Mouse (Mus musculus): ENCODE data around the gene Clhc1. TPM values are rescaled to one million over a fixed set of nuclear protein-coding genes. Genes with fewer than 3 reads are reported as not detected.
"Not testable (repeated sequence)": the region's sequence is repeated elsewhere in the genome, so short reads cannot be mapped to it uniquely, and the experiment has no call there.

The Clhc1 gene
- under 1 TPM in 1 of 2 experiments, not detected in 1; 0.19 TPM for total RNA-seq (2021)

DNA sequence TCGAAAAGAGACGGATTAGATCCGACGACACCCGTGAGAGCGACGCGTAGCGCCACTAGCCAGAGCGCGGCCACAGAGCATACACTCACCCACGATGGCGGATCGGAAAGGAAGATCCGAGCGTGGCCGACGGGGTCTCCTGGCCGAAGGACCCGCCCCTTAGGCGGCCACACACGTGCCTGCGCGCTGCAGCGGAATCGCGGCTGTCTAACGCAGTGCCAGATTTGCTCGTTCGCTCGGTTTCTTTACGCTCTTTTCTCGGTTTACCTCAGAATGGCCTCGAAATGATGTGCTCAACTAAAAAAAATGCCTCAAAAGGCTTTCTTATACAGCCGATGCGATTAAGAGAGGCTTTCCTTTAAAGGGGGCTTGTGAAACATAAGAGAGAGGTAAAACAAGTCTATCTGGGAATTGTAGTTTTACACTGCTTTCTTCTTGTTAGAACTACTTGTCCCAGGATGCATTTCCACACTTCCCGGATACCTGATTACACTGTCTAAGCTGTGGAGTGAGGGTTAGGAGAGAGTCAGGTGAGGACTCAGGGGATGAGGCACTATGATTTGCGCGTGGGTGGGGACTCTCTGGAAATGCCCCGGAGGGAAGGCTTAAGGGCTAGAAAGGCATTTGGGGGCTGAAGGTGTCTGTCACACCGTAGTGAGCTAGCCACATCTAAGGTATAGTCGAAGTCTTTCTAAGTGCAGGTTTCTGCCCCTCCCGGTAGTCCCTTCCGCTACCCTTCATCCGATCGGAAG, at the start of gene Clhc1, which contains the start of gene Rps27a:
Gene Clhc1 (plus strand): TSS at position 199 of the 752 bp plus-strand sequence.
Gene Rps27a (minus strand): TSS at position 358 of the 752 bp plus-strand sequence.
- peak; percentile 95 to 98 for DNase-seq (ENCODE audit: extremely low spot score in 1 of 2, low spot score in 1 of 2)

DNA sequence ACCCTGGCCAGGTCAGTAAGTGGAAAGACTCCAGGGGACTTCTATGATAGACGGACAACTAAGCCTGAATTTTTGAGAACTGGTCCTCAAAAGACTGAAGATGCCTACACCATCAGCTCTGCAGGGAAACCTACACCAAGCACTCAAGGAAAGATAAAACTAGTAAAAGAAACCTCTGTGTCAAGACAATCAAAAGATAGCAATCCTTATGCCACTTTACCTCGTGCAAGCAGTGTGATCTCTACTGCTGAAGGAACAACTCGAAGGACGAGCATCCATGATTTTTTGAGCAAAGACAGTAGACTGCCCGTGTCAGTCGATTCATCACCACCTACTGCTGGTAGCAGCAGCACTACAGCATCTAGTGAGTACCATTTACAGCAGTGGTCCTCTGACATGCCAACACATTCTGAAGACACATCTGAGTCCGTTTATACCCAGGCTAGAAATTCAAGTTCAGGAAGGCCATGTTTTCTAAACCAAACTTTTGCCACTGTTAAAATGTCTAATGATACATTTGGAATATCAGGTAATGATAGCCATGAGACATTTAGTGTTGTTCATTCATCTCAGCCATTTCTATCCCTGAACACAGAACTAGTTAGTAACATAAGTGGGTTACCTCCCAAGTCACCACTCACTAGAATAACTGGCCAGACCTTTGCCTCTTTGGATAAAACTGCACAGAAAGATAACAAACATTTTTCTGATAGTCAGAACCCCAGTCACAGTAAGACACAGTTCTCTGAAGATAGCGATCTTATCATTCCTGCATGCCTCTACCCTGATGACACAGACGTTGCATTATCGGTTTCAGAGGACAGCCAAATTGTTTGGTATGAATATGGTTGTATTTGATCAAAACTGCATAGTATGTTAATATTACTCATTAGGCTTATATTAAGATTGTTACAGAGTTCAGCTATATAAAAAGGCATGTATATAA, 43.5 kb upstream of the Clhc1 start:
- DNase-seq (ENCODE audit: extremely low spot score in 1 of 2, low spot score in 1 of 2) = no peak

DNA sequence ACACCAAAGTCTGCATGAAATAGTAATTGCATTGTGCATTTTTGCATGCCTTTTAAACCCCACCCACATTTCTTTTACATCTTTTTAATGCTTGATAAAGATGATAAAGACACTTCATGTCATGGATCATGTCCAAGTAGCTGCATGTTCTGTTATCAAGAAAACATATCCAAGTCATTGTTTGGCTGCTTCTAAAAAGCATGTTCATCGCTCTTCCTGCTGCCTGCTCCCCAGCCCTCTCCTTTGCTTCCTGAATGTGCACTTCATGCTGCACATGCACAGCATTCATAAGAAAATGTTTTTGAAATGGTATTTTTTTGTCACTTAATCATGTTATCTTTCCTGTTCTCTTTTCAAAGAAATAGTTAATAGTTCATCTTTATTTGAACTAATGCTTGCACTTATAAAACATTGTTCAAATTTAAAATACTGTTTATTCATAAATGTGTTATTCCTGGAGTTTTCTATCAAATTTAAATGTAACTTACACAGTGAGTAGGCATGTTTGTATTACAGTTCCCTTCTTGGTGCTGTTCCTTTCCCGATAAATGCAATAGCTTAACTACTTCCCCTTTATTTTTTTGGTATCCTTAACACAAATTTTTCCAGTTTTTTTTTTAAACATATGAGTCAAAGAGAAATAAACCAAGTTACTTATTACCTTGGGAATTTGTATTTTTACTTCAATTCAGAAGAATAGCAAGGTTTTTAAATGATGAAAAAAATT, 42.7 kb upstream of the Clhc1 start:
- no peak for DNase-seq (ENCODE audit: extremely low spot score in 1 of 2, low spot score in 1 of 2)

DNA sequence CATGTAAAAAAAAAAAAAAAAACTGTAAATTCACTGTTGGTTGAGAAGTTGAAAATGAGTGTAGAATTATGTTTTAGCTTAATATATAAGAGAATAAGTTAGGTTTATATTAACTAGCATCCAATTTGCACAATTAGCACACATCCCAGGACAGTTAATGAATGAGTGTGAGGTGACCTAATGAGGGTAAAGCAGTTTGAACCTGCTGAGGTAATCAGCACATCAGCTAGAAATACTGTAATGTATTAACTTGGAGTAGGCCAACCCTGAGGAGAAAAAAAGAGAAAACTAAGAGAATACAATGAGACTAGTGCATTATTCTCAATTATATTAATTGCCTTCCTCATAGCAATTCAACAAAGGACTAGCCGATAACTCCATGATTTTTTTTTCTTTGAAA, 38.3 kb upstream of the Clhc1 start:
- DNase-seq (ENCODE audit: extremely low spot score in 1 of 2, low spot score in 1 of 2) = no peak

DNA sequence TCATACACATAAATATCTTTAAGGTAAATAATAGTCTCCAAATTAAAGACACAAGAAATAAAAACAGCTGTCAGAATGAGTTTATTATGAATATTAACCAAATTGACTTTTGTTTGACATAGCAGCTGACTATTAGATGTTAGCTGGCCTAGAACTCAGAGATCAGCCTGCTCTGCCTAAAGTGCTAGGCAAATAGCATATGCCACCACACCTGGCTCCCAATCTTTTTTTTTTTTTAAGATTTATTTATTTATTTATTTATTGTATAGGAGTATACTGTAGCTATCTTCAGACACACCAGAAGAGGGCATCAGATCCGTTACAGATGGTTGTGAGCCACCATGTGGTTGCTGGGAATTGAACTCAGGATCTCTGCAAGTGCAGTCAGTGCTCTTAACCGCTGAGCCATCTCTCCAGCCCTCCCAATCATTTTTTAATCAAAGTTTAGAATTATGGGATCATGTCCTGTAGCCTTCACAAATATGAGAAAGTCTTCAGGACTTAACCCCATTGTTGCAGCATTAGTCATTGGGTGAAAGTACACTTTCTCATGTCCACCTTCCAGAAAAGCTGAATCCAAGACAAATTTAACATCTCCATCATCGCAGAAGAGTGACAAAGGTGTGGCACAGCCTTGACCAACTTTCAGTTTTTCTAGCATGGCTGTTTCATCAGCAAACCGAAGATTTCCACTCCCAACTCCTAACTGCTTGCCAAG, 34.8 kb upstream of the Clhc1 start:
- no peak for DNase-seq (ENCODE audit: extremely low spot score in 1 of 2, low spot score in 1 of 2)

DNA sequence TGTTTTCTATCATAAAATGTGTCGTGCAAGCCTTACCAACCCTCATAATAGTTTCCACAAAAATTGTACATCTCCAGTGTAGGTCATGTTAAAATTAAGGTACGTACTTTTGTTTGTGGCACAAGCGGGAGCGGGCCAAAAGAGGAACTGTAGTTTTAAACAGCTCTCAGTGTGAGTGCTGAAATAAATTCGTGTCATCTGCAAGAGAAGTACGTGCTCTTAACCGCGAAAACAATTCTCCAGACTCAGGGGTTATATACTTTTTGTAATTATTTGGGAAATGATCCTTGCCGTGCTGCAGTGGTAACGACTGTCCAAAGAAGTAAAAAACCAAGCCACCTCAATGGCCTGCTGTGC, 33.4 kb upstream of the Clhc1 start:
- no peak for DNase-seq (ENCODE audit: extremely low spot score in 1 of 2, low spot score in 1 of 2)

GRCm38 (mm10) chr11:29514682-29515412, 32.9 kb upstream of the Clhc1 start, which contains the start of gene Prorsd1:
Gene Prorsd1, minus strand, starts transcription at chr11:29515033.
- peak; percentile 59 for DNase-seq (ENCODE audit: extremely low spot score in 1 of 2, low spot score in 1 of 2)

DNA sequence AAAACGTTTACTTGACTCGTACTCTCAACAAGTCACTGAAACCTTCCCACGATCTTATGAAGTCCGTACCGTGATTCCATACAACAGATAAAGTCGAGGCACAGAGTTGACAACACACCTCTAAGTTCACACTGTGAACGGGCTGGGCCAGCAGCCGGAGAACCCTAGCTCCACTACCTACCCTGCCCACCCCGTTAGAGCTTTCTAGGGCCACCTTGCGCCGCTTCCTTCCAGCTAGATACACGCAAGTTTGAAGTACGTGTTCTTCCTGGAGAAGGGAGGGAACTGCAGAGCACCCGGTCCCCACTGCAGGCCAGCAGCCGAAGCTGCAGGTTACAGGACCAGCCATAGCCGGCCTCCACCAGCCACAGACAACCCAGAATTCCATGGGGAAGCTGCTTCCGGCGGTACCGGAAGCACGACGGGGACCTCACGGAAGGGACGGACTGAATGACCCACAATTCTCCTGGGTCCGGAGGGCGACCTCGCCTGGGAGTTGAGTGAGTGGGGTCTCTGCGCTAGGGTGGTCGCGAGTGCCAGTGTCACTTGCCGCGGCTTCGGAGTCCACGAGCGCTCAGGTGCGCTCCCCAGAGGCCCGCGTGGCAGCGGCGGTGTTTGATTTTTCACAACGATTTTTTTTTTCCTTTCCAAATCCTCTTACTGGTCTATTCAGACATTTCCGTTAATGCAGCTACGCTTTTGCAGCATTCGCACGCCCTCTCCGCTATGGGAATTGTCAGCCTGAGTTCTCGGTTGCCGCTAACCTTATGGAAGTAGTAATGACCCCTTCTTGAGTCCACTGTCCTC, 21.6 kb upstream of the Clhc1 start, which contains the start of gene Mtif2:
Gene Mtif2 (plus strand): TSS at position 421 of the 807 bp plus-strand sequence.
- DNase-seq (ENCODE audit: extremely low spot score in 1 of 2, low spot score in 1 of 2) = peak; percentile 72 to 76

DNA sequence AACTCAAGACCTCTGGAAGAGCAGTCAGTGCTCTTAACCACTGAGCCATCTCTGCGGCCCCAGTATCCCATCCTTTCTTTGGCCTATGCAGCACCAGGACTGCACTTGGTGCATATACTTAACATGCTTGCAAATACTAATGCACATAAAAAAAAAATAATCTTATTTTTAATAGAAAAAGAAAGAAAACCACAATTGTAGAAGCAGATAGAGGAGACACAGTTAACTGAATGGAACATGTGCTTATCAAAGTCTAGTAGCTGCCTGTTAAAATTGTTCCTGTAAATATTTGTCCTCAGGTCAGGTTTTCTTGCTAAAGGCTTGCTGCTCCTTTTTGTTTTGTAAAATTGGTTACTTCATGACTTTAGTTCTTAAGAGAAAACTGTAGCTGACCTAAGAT, 9.5 kb upstream of the Clhc1 start:
- no peak for DNase-seq (ENCODE audit: extremely low spot score in 1 of 2, low spot score in 1 of 2)

GRCm38 (mm10) chr11:29544225-29544945, 3.4 kb upstream of the Clhc1 start:
- DNase-seq (ENCODE audit: extremely low spot score in 1 of 2, low spot score in 1 of 2) = no peak

- DNase-seq (ENCODE audit: extremely low spot score in 1 of 2, low spot score in 1 of 2) = not testable (repeated sequence)
These were observed 2.5 kb upstream of the Clhc1 start for GRCm38 (mm10) chr11:29545150-29545752.

DNA sequence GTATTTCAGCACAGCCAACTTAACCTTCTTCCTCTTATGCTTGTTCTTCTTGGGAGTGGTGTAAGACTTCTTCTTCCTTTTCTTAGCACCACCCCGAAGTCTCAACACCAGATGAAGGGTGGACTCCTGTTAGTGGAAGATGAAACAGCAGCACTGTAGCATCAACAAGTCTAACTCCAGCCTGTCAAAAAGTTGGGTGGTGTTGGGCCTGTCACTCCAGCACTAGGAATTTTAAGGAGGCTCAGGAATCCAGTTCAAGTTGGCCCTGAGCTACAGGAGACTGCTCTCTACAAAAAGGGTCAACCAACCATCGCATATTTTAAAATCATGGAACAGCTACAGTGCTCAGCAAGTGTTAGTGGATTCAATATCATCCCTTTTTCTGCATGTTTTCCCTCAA, 1.5 kb upstream of the Clhc1 start:
- not testable (repeated sequence) for DNase-seq (ENCODE audit: extremely low spot score in 1 of 2, low spot score in 1 of 2)

GRCm38 (mm10) chr11:29546762-29547161, 988 bp upstream of the Clhc1 start:
- no peak for DNase-seq (ENCODE audit: extremely low spot score in 1 of 2, low spot score in 1 of 2)

- DNase-seq (ENCODE audit: extremely low spot score in 1 of 2, low spot score in 1 of 2) = no peak
These were observed 450 bp upstream of the Clhc1 start for GRCm38 (mm10) chr11:29547249-29547751.

- DNase-seq (ENCODE audit: extremely low spot score in 1 of 2, low spot score in 1 of 2) = no peak
These were observed 1.0 kb downstream of the Clhc1 start for GRCm38 (mm10) chr11:29548504-29549424.

GRCm38 (mm10) chr11:29549425-29549778, 1.7 kb downstream of the Clhc1 start:
- DNase-seq (ENCODE audit: extremely low spot score in 1 of 2, low spot score in 1 of 2) = no peak

Measured in layer of hippocampus, postnatal 25 days (tissue).